Mouse (Mus musculus) E14TG2a.4 (cell line): Measurements from ENCODE around the gene Stx17.

ENCODE experiments used
- H3K27me3 ChIP-seq: 2 replicates; pipeline ENCODE4 v1.6.1; 2014; ENCODE audit warnings: low read length, control low read depth; ENCODE audit not compliant: insufficient read depth
- H3K36me3 ChIP-seq: 2 replicates; pipeline ENCODE4 v1.6.1; 2014; ENCODE audit warnings: low read length, control low read depth; ENCODE audit not compliant: insufficient read depth
- H3K4me1 ChIP-seq: replicated peaks from 2 replicates; pipeline ENCODE4 v1.6.1; 2014; ENCODE audit warnings: low read depth, low read length, control low read depth
- H3K4me3 ChIP-seq: replicated peaks from 2 replicates; pipeline ENCODE4 v1.5.1; 2014; ENCODE audit warnings: mild to moderate bottlenecking, low read length
- H3K9me3 ChIP-seq: 2 replicates; pipeline ENCODE4 v1.6.1; 2014; ENCODE audit warnings: low read length, control low read depth
- CTCF ChIP-seq: conservative IDR thresholded peaks from 2 replicates; pipeline ENCODE4 v1.5.1; 2014; ENCODE audit warnings: low read length
- NANOG ChIP-seq: IDR thresholded peaks from 2 replicates; pipeline ENCODE4 v1.6.1; 2014; ENCODE audit warnings: borderline replicate concordance, low read length, mixed read lengths
- POU5F1 ChIP-seq: IDR thresholded peaks from 2 replicates; pipeline ENCODE4 v1.6.1; 2014; ENCODE audit warnings: low read length, borderline replicate concordance

Stx17 gene

GRCm38 (mm10) chr4:48182115-48182806, 57.5 kb downstream of the Stx17 start:
- no peak overlapping the region for H3K4me3 ChIP-seq
- no peak for TF ChIP-seq POU5F1
- TF ChIP-seq CTCF: no peak
- no peak for TF ChIP-seq NANOG
- H3K4me1 ChIP-seq: no peaks in the 10 kb centered on the region
- no peaks in the 10 kb centered on the region for H3K27me3 ChIP-seq
- no peaks in the 10 kb centered on the region for H3K36me3 ChIP-seq
- no peaks in the 10 kb centered on the region for H3K9me3 ChIP-seq

- H3K27me3 ChIP-seq: no peaks in the 10 kb centered on the region
- no peaks in the 10 kb centered on the region for H3K4me1 ChIP-seq
- H3K36me3 ChIP-seq: peaks cover 49% of the 10 kb centered on the region
- TF ChIP-seq NANOG: no peak
- no peak for TF ChIP-seq CTCF
- TF ChIP-seq POU5F1: no peak
- H3K4me3 ChIP-seq: no peak overlapping the region
- H3K9me3 ChIP-seq: no peaks in the 10 kb centered on the region
Measured at GRCm38 (mm10) chr4:48197925-48198324, 73.2 kb downstream of the Stx17 start.

- Histone ChIP-seq H3K4me3 (no peak overlapping the region), H3K27me3 (no peaks in the 10 kb centered on the region), H3K36me3 (peaks cover 53% of the 10 kb centered on the region), H3K4me1 (no peaks in the 10 kb centered on the region), H3K9me3 (no peaks in the 10 kb centered on the region)
- TF ChIP-seq POU5F1 (no peak), NANOG (no peak), CTCF (no peak)
Measured at GRCm38 (mm10) chr4:48198447-48198846, 73.7 kb downstream of the Stx17 start.

GRCm38 (mm10) chr4:48203564-48203963, 78.8 kb downstream of the Stx17 start:
- H3K36me3 ChIP-seq: peaks cover 48% of the 10 kb centered on the region
- no peaks in the 10 kb centered on the region for H3K27me3 ChIP-seq

GRCm38 (mm10) chr4:48225173-48225572, 100.5 kb downstream of the Stx17 start:
- H3K4me1 ChIP-seq: peaks cover 31% of the 10 kb centered on the region
- no peak overlapping the region for H3K4me3 ChIP-seq
- TF ChIP-seq CTCF (peak; percentile 72), POU5F1 (no peak)
- no peaks in the 10 kb centered on the region for H3K36me3 ChIP-seq
- H3K9me3 ChIP-seq: no peaks in the 10 kb centered on the region
- no peaks in the 10 kb centered on the region for H3K27me3 ChIP-seq

More at GRCm38 (mm10) chr4:48203564-48203963, 78.8 kb downstream of the Stx17 start:
- H3K9me3 ChIP-seq: no peaks in the 10 kb centered on the region
- TF ChIP-seq CTCF: no peak
- H3K4me1 ChIP-seq: no peaks in the 10 kb centered on the region
- no peak overlapping the region for H3K4me3 ChIP-seq

- Histone ChIP-seq H3K36me3 (no peaks in the 10 kb centered on the region), H3K27me3 (no peaks in the 10 kb centered on the region), H3K9me3 (no peaks in the 10 kb centered on the region), H3K4me3 (no peak overlapping the region), H3K4me1 (peaks cover 31% of the 10 kb centered on the region)
- TF ChIP-seq CTCF (no peak), NANOG (no peak)
Measured at GRCm38 (mm10) chr4:48225604-48226003, 100.9 kb downstream of the Stx17 start.

- H3K36me3 ChIP-seq: no peaks in the 10 kb centered on the region
- no peaks in the 10 kb centered on the region for H3K27me3 ChIP-seq
- H3K9me3 ChIP-seq: no peaks in the 10 kb centered on the region
- no peak for TF ChIP-seq POU5F1
- no peak for TF ChIP-seq CTCF
- TF ChIP-seq NANOG: no peak
- peaks cover 26% of the 10 kb centered on the region for H3K4me1 ChIP-seq
- H3K4me3 ChIP-seq: no peak overlapping the region
Measured at GRCm38 (mm10) chr4:48226800-48227199, 102.1 kb downstream of the Stx17 start.
